Mouse (Mus musculus) layer of hippocampus, adult 11-12 months (tissue): ENCODE measurements at regions not wholly inside any gene's neighbourhood (a gene's known extent, or its start where the extent isn't known, plus 50 kb on each side); places are given as distances from the start of the nearest gene placed in this dataset.

ENCODE experiments used
- DNase-seq: peaks from one replicate; pipeline ENCODE4 v3.0.0; 2022; ENCODE audit warnings: low spot score

GRCm38 (mm10) chr5:125843259-125843658 lies 311.7 kb downstream of the Tmem132b start:
- no peak for DNase-seq

GRCm38 (mm10) chr5:125849722-125850121 lies 318.1 kb downstream of the Tmem132b start:
- DNase-seq: peak; percentile 8

GRCm38 (mm10) chr5:125876296-125876695 lies 344.7 kb downstream of the Tmem132b start:
- DNase-seq: no peak

GRCm38 (mm10) chr5:125888840-125889239 lies 357.3 kb downstream of the Tmem132b start:
- no peak for DNase-seq

- DNase-seq: no peak
Observed at GRCm38 (mm10) chr5:125893864-125894263, 362.3 kb downstream of the Tmem132b start.

- DNase-seq: no peak
Observed at GRCm38 (mm10) chr5:125902038-125902437, 370.5 kb downstream of the Tmem132b start.

- DNase-seq: no peak
Observed at GRCm38 (mm10) chr5:125904426-125904825, 372.9 kb downstream of the Tmem132b start.

- DNase-seq: no peak
Observed at GRCm38 (mm10) chr5:125907332-125907731, 375.8 kb downstream of the Tmem132b start.

- no peak for DNase-seq
Observed at GRCm38 (mm10) chr5:125907909-125908308, 376.3 kb downstream of the Tmem132b start.

GRCm38 (mm10) chr5:125915857-125916256 lies 384.3 kb downstream of the Tmem132b start:
- no peak for DNase-seq

- DNase-seq: no peak
Observed at GRCm38 (mm10) chr5:125920965-125921364, 389.4 kb downstream of the Tmem132b start.

GRCm38 (mm10) chr5:125925856-125926497 lies 394.4 kb downstream of the Tmem132b start:
- DNase-seq: no peak

GRCm38 (mm10) chr5:125931502-125931901 lies 399.9 kb downstream of the Tmem132b start:
- DNase-seq: no peak

GRCm38 (mm10) chr5:125939416-125939815 lies 407.8 kb downstream of the Tmem132b start:
- no peak for DNase-seq

GRCm38 (mm10) chr5:125946729-125947128 lies 415.2 kb downstream of the Tmem132b start:
- DNase-seq: no peak

GRCm38 (mm10) chr5:125951641-125952040 lies 420.1 kb downstream of the Tmem132b start:
- DNase-seq: no peak

- DNase-seq: peak; percentile 11
Observed at GRCm38 (mm10) chr5:125964039-125964438, 432.5 kb downstream of the Tmem132b start.

- DNase-seq: peak; percentile 17
Observed at GRCm38 (mm10) chr5:125968151-125968550, 436.6 kb downstream of the Tmem132b start.

GRCm38 (mm10) chr5:125974035-125974434 lies 442.5 kb downstream of the Tmem132b start:
- no peak for DNase-seq

- DNase-seq: no peak
Observed at GRCm38 (mm10) chr5:125979801-125980200, 448.2 kb downstream of the Tmem132b start.

- DNase-seq: no peak
Observed at GRCm38 (mm10) chr5:125985356-125985755, 453.8 kb downstream of the Tmem132b start.

GRCm38 (mm10) chr5:125997173-125997572 lies 465.6 kb downstream of the Tmem132b start:
- DNase-seq: peak; percentile 14

- DNase-seq: no peak
Observed at GRCm38 (mm10) chr5:126007871-126008270, 476.3 kb downstream of the Tmem132b start.

GRCm38 (mm10) chr5:126008321-126008720 lies 476.7 kb downstream of the Tmem132b start:
- DNase-seq: no peak
